Mouse (Mus musculus) frontal cortex, adult (tissue): ENCODE data around the gene Aldh3a2.

Source experiments
- ATAC-seq: cut with Nextera tagmentation; 2 replicates; pipeline ENCODE4 v1.9.2; 2017; ENCODE audit warnings: mild to moderate bottlenecking, moderate library complexity, mixed read lengths; ENCODE audit not compliant: low TSS enrichment

Gene Aldh3a2

GRCm38 (mm10) chr11:61273928-61274327, 6.7 kb upstream of the Aldh3a2 start:
- ATAC-seq: no peak

- ATAC-seq: no peak
Measured at GRCm38 (mm10) chr11:61271612-61272011, 4.3 kb upstream of the Aldh3a2 start.

GRCm38 (mm10) chr11:61270406-61270805, 3.1 kb upstream of the Aldh3a2 start:
- ATAC-seq: no peak

GRCm38 (mm10) chr11:61268626-61269349, 1.5 kb upstream of the Aldh3a2 start:
- ATAC-seq: no peak

GRCm38 (mm10) chr11:61263841-61264240, 3.4 kb downstream of the Aldh3a2 start:
- ATAC-seq: no peak

- ATAC-seq: no peak
Measured at GRCm38 (mm10) chr11:61262516-61262915, 4.7 kb downstream of the Aldh3a2 start.

GRCm38 (mm10) chr11:61259106-61259505, 8.2 kb downstream of the Aldh3a2 start:
- ATAC-seq: no peak

- ATAC-seq: no peak
Measured at GRCm38 (mm10) chr11:61252807-61253206, 14.5 kb downstream of the Aldh3a2 start.

- no peak for ATAC-seq
Measured at GRCm38 (mm10) chr11:61251741-61252140, 15.5 kb downstream of the Aldh3a2 start.

GRCm38 (mm10) chr11:61244406-61244805, 22.9 kb downstream of the Aldh3a2 start:
- ATAC-seq: no peak

- no peak for ATAC-seq
Measured at GRCm38 (mm10) chr11:61236015-61236414, 31.2 kb downstream of the Aldh3a2 start.

- ATAC-seq: no peak
Measured at GRCm38 (mm10) chr11:61234174-61234573, 33.1 kb downstream of the Aldh3a2 start.

- peak; percentile 62; the same call in 1 of the 2 replicates for ATAC-seq
Measured at GRCm38 (mm10) chr11:61231329-61231728, 35.9 kb downstream of the Aldh3a2 start.

GRCm38 (mm10) chr11:61228406-61228805, 38.9 kb downstream of the Aldh3a2 start:
- ATAC-seq: no peak

GRCm38 (mm10) chr11:61227816-61228215, 39.4 kb downstream of the Aldh3a2 start:
- ATAC-seq: no peak

GRCm38 (mm10) chr11:61225941-61226412, 41.3 kb downstream of the Aldh3a2 start:
- peak; percentile 80 for ATAC-seq

GRCm38 (mm10) chr11:61225511-61225910, 41.8 kb downstream of the Aldh3a2 start:
- no peak for ATAC-seq

- ATAC-seq: no peak
Measured at GRCm38 (mm10) chr11:61224907-61225306, 42.4 kb downstream of the Aldh3a2 start.

- no peak for ATAC-seq
Measured at GRCm38 (mm10) chr11:61224234-61224744, 43.0 kb downstream of the Aldh3a2 start.

- no peak for ATAC-seq
Measured at GRCm38 (mm10) chr11:61222971-61223745, 44.1 kb downstream of the Aldh3a2 start.

GRCm38 (mm10) chr11:61222007-61222406, 45.3 kb downstream of the Aldh3a2 start:
- peak; percentile 64; the same call in 1 of the 2 replicates for ATAC-seq

- peak; percentile 41; the same call in 1 of the 2 replicates for ATAC-seq
Measured at GRCm38 (mm10) chr11:61220156-61220881, 46.9 kb downstream of the Aldh3a2 start.
